Mouse (Mus musculus) lung, postnatal 4 days (tissue): Measurements from ENCODE around the gene Ppp2ca.
"Not testable (repeated sequence)": the region's sequence is repeated elsewhere in the genome, so short reads cannot be mapped to it uniquely, and the experiment has no call there.

Experiments
- DNase-seq, 2 experiments: peaks; one replicate each; pipeline ENCODE4 v3.0.0; 2021

The Ppp2ca gene

DNA sequence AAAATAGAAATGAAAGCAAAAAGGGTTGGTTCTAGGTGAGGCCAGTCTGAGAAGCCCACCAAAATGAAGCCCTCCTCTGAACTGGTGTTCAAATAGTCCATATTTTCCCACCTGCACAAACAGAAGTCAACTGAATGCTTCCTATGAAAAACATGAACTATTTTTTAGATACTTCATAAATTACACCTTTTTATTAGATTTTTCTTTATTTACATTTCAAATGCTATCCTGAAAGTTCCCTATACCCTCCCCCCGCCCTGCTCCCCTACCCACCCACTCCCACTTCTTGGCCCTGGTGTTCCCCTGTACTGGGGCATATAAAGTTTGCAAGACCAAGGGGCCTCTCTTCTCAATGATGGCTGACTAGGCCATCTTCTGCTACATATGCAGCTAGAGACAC lies 46.9 kb downstream of the Ppp2ca start, which contains the start of gene Olfr1373:
Gene Olfr1373, minus strand, starts transcription at position 101 of the 400 bp plus-strand sequence.
- not testable (repeated sequence) for DNase-seq

DNA sequence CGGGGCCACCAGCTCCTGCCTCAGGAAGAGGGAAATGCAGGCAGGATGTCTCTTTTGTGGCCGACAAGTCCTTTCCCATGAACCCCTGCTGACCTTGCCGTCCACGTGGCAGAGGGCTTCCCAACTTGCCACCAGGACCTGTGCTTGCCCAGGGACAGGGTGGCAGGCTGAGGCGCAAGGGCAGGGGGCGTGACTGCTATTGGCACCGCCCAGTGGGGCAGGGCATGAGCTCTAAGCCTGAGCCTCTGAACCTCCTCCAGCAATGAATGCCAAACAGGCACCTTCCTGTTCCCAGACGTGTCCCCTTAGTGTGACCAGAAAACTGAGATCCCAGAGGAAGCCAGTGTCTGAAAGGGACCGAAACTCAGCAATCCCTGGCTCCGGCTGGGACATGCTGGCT lies 65.4 kb downstream of the Ppp2ca start:
- DNase-seq = peak; percentile 65 to 75

DNA sequence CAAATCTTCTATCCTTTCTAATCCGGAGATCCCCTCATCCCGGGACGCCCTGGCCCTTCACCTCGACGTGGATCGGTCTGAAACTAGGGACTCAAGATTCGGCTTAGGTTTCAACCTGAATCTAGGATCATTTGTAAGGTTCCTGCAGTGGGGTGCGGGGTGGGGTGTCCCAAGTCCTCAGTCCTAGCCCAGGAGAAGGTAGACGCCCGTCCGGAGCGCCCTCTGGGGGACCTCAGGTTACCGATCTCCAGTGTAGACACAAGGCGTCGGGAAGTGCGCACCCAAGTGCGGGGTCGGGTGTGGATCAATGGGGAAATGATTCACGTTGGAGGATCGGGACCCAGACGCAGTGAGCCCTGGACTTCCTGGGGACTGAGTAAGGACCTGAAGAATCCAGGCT lies 68.6 kb downstream of the Ppp2ca start:
- DNase-seq = peak; percentile 41 to 43

DNA sequence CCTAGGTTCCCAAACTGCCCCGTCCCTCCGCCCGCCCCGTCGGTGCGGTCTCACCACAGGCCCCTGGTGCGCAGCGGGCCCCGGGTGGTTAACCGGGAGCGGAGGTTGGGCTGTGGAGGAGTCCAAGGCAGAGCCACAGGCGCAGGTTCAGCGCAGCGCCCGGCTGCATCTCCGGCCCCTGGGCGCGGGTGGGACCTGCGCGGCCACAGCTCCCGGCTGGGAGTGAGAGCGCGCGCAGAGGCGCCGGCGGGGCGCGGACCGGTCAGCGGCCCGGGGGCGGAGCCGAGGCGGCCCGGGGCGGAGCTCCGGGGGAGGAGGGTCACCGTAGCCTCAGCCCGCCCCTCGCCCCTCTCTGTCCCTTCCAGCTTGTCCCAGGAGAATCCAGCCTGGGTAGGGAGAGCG lies 69.4 kb downstream of the Ppp2ca start:
- DNase-seq = peak; percentile 43 to 64

DNA sequence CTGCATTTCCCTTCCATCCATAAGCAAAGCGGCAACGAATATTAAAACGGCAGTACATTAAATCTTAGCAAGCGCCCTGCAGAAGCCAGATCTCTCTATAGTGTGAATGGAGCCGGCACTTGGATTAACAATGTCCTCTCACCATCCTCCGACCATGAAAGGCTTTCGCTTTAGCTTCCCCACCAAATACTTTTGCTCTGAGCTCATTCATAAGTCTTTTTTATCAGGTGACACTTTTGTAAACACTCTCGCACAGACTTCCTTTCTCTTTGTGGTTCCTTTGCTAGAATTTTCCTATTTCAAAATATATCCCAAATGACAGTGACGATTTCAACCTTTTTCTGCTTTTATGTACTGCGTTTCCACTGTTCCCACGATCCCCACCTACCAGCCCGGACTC lies 70.0 kb downstream of the Ppp2ca start:
- DNase-seq = no peak
